9 mouse cellular contexts compared by ENCODE assay signal in genomic region chr4:120161166-120161949, GRCm38 (mm10). TPM values are rescaled to one million over a fixed set of nuclear protein-coding genes. Genes with fewer than 3 reads are reported as not detected.
A peak's percentile ranks its signal among the peaks of the same experiment; 100 is the strongest.
DNase-seq lines count a peak whose midpoint lies in the region; ATAC-seq and TF ChIP-seq lines count a peak whose summit lies in the region.
"Had no signal": no experiment of that assay in that cellular context is flagged by ENCODE, and none has a peak within 500 bp of the region (broad histone marks: within the 10 kb centered on the region; RNA-seq: fewer than 3 reads in every experiment).

Gene Edn2 (plus strand): TSS chr4:120161206.

- TF ChIP-seq RAD21 in CH12.LX (IDR thresholded peaks at IDR 0.05; ENCODE audit: low read depth, low read length): no peak

- H3K9ac ChIP-seq in CH12.LX (ENCODE audit: insufficient read depth, low read depth): no peak within 1 kb of the TSS
- no peak within 1 kb of the TSS for H3K9ac ChIP-seq in kidney, embryonic 16.5 days (replicated peaks; ENCODE audit: low read length)
- H3K9ac ChIP-seq: liver, embryonic 13.5 days had no signal

- no peak for TF ChIP-seq CTCF in CH12.LX (conservative IDR thresholded peaks at IDR 0.05 in 1 of 2, IDR thresholded peaks at IDR 0.05 in 1 of 2; ENCODE audit: low read depth in 2 of 2, low read length in 2 of 2)

- H3K27ac ChIP-seq in CH12.LX (ENCODE audit: insufficient read depth, low read depth): no peak within 1 kb of the TSS
- no peak within 1 kb of the TSS for H3K27ac ChIP-seq in kidney, embryonic 16.5 days (ENCODE audit: low read length)
- H3K27ac ChIP-seq: liver, embryonic 13.5 days had no signal

- H3K4me2 ChIP-seq in CH12.LX (ENCODE audit: insufficient read depth, low read depth, poor library complexity, severe bottlenecking): no peak within 1 kb of the TSS
- H3K4me2 ChIP-seq in kidney, embryonic 16.5 days (replicated peaks; ENCODE audit: low read depth, low read length): peak within 1 kb of the TSS; percentile 28
- H3K4me2 ChIP-seq: liver, embryonic 13.5 days had no signal

- DNase-seq in CH12.LX (ENCODE audit: extremely low read depth) (peak; percentile 22), ZHBTc4 (ENCODE audit: low read depth, low spot score) (peak; percentile 61)
- DNase-seq in heart, adult 9 months (ENCODE audit: low spot score in 2 of 2): peak; percentile 65 to 77
- no peak for DNase-seq in layer of hippocampus, postnatal 25 days (ENCODE audit: extremely low spot score in 1 of 2, low spot score in 1 of 2)
- no peak for DNase-seq in frontal cortex, postnatal 14 days (ENCODE audit: low spot score in 2 of 2)
- DNase-seq: liver, embryonic 13.5 days had no signal

- peak; percentile 90 for ATAC-seq in kidney, embryonic 16.5 days (ENCODE audit: low FRiP score, low TSS enrichment)
- ATAC-seq in megakaryocyte-erythroid progenitor cell, adult 5-6 weeks (replicated peaks; ENCODE audit: low FRiP score, low TSS enrichment, poor library complexity, severe bottlenecking): peak; percentile 94
- no peak for ATAC-seq in erythroid progenitor cell, adult 5-6 weeks (replicated peaks; ENCODE audit: low FRiP score, poor library complexity, severe bottlenecking)

- H3K4me1 ChIP-seq in CH12.LX (ENCODE audit: control insufficient read depth in 1 of 2, insufficient read depth in 2 of 2): peaks cover 16 to 45% of the 10 kb centered on the region in 2 experiments
- H3K4me1 ChIP-seq in kidney, embryonic 16.5 days (ENCODE audit: insufficient read depth, low read length): peaks cover 11% of the 10 kb centered on the region; the same call in 1 of the 2 replicates
- H3K4me1 ChIP-seq: liver, embryonic 13.5 days had no signal

- TF ChIP-seq POLR2A in CH12.LX (IDR thresholded peaks at IDR 0.05; ENCODE audit: low read depth, low read length): no peak

- whole genome bisulfite sequencing in kidney, embryonic 16.5 days: 40% methylated on average over 25 of the region's 29 CpGs

- dilution Hi-C loops in CH12.LX (cut with MboI; ENCODE audit: extremely low pct_ligation_motif_present, extremely low pct_unique_long_range_greater_than_20kb, low sequenced_read_pairs): no loop called here

- in situ Hi-C loops in CH12.LX (cut with MboI; ENCODE audit: low pct_ligation_motif_present, low pct_unique_long_range_greater_than_20kb, low sequenced_read_pairs): no loop called here

- no peaks in the 10 kb centered on the region for H3K9me3 ChIP-seq in CH12.LX (replicated peaks; ENCODE audit: low read length)
- H3K9me3 ChIP-seq in kidney, embryonic 16.5 days (ENCODE audit: low read length): no peaks in the 10 kb centered on the region
- H3K9me3 ChIP-seq: liver, embryonic 13.5 days had no signal

- H3K79me2 ChIP-seq in CH12.LX (replicated peaks; ENCODE audit: control insufficient read depth, extremely low read depth, insufficient read depth, poor library complexity, severe bottlenecking): no peaks in the 10 kb centered on the region

- no peak within 1 kb of the TSS for H3K4me3 ChIP-seq in CH12.LX (replicated peaks in 1 of 3; ENCODE audit: low read depth in 2 of 3, low read length in 2 of 3, poor library complexity in 1 of 3)
- H3K4me3 ChIP-seq in kidney, embryonic 16.5 days (ENCODE audit: low read length): no peak within 1 kb of the TSS
- H3K4me3 ChIP-seq: liver, embryonic 13.5 days had no signal

- TF ChIP-seq EP300 in CH12.LX (IDR thresholded peaks at IDR 0.05; ENCODE audit: low read length): no peak

- H3K36me3 ChIP-seq in CH12.LX (replicated peaks in 1 of 2; ENCODE audit: control insufficient read depth in 1 of 2, insufficient read depth in 1 of 2, low read length in 1 of 2): no peaks in the 10 kb centered on the region
- H3K36me3 ChIP-seq in kidney, embryonic 16.5 days (ENCODE audit: insufficient read depth, low read length): no peaks in the 10 kb centered on the region
- H3K36me3 ChIP-seq: liver, embryonic 13.5 days had no signal

- peaks cover 23% of the 10 kb centered on the region for H3K27me3 ChIP-seq in CH12.LX (replicated peaks)
- H3K27me3 ChIP-seq in kidney, embryonic 16.5 days (ENCODE audit: insufficient read depth, low read length): no peaks in the 10 kb centered on the region

TF ChIP-seq in CH12.LX, 34 proteins besides CTCF, POLR2A, EP300 and RAD21:
- TF ChIP-seq ELF1 (IDR thresholded peaks at IDR 0.05; ENCODE audit: low read depth, low read length) (0 out of 2 replicates have a peak, but pooled peaks have one; percentile 47), ETS1 (conservative IDR thresholded peaks at IDR 0.05; ENCODE audit: low read depth, low read length) (no peak)

RNA-seq across cellular contexts. Expression of gene Edn2, which starts in this region (rescaled TPM):
- not detected in 2 replicates for total RNA-seq in CH12.LX (2012; rRNA removed)
- not detected in 2 replicates for total RNA-seq in CH12.LX (2014; rRNA removed)
- not detected in 2 replicates for polyA plus RNA-seq in CH12.LX (2012; ENCODE audit: insufficient read length, low read depth)
- polyA plus RNA-seq in kidney, embryonic 16.5 days (2015; fragmentation: Nextera tagmentation; extraction: Ambion mirVana): 0.10 TPM in 1 of 2 replicates, not detected in the other
- not detected in 2 replicates for total RNA-seq in megakaryocyte-erythroid progenitor cell, adult 5-6 weeks (2014; fragmentation: Nextera tagmentation)
- total RNA-seq in megakaryocyte-erythroid progenitor cell, adult 5-6 weeks (2017): not detected in 2 replicates
- total RNA-seq in layer of hippocampus, postnatal 25 days (2021): not detected
- not detected in 2 replicates for total RNA-seq in erythroid progenitor cell, adult 5-6 weeks (2015; ENCODE audit: low replicate concordance)
- total RNA-seq in erythroid progenitor cell, adult 5-6 weeks (2017; ENCODE audit: low replicate concordance): not detected in 2 replicates

Comparison
In these comparisons a context has a peak if more than half of its experiments do, and no peak if none do; other contexts are left out.
1. Peak in DNase-seq in CH12.LX; RNA of the gene not detected or under 1 TPM.
2. Peak in ATAC-seq and H3K4me2 ChIP-seq in kidney, embryonic 16.5 days; RNA of the gene not detected or under 1 TPM.
3. Peak in ATAC-seq in megakaryocyte-erythroid progenitor cell, adult 5-6 weeks; RNA of the gene not detected or under 1 TPM.
4. DNase-seq: peak in ZHBTc4 (single experiment) and heart, adult 9 months (2 of 2); none in layer of hippocampus, postnatal 25 days (0 of 2) and frontal cortex, postnatal 14 days (0 of 2).